Mouse (Mus musculus) cerebellum, adult 2 months (tissue): ENCODE data around the gene Tmprss9.

Source experiments
- CTCF ChIP-seq: fragments of 200-500 bp; IDR thresholded peaks from 2 replicates; pipeline ENCODE4 v1.5.1; 2011; ENCODE audit warnings: low read depth, mild to moderate bottlenecking, control low read depth, low read length, moderate library complexity, borderline replicate concordance; ENCODE audit not compliant: insufficient read depth
- POLR2A ChIP-seq: fragments of 200-500 bp; IDR thresholded peaks from 2 replicates; pipeline ENCODE4 v1.6.1; 2011; ENCODE audit warnings: low read length, control low read depth, borderline replicate concordance; ENCODE audit not compliant: insufficient read depth

DNA sequence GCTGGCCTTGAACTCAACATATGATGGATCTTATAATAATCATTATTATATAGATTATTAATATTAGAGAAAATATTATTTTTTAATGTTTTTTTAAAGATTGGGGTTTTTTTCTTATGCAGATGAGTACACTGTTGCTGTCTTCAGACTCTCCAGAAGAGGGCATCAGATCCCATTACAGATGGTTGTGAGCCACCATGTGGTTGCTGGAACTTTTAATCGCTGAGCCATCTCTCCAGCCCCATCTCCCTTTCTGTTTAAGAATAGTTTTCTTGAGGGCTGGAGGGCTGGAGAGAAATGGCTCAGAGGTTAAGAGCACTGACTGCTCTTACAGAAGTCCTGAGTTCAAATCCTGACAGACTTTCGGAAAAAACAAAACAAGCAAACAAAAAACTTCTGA, 49.7 kb upstream of the Tmprss9 start:
- TF ChIP-seq CTCF (peak; percentile 53; the same call in 1 of the 2 replicates), POLR2A (no peak)
